Mouse (Mus musculus): ENCODE data around the gene Hivep3.

- TF ChIP-seq CTCF (IDR thresholded peaks at IDR 0.05; ENCODE audit: control insufficient read depth, insufficient read depth, insufficient read length): no peak
- TF ChIP-seq MYOG (IDR thresholded peaks at IDR 0.05; ENCODE audit: control insufficient read depth, extremely low read depth, insufficient read length): no peak
These were observed 80.9 kb downstream of the Hivep3 start for GRCm38 (mm10) chr4:119814185-119815132.
